Mouse (Mus musculus) neutrophil, adult 5-6 weeks (primary cell): ENCODE measurements at regions not wholly inside any gene's neighbourhood (a gene's known extent, or its start where the extent isn't known, plus 50 kb on each side); places are given as distances from the start of the nearest gene placed in this dataset.

Experiments
- ATAC-seq: fragments of 151-379, 151-347 bp; 2 replicates; pipeline ENCODE4 v1.8.0; 2017; ENCODE audit warnings: mild to moderate bottlenecking, moderate TSS enrichment; ENCODE audit not compliant: insufficient number of reproducible peaks, poor library complexity, low FRiP score, severe bottlenecking; ENCODE audit errors: extremely low read depth

DNA sequence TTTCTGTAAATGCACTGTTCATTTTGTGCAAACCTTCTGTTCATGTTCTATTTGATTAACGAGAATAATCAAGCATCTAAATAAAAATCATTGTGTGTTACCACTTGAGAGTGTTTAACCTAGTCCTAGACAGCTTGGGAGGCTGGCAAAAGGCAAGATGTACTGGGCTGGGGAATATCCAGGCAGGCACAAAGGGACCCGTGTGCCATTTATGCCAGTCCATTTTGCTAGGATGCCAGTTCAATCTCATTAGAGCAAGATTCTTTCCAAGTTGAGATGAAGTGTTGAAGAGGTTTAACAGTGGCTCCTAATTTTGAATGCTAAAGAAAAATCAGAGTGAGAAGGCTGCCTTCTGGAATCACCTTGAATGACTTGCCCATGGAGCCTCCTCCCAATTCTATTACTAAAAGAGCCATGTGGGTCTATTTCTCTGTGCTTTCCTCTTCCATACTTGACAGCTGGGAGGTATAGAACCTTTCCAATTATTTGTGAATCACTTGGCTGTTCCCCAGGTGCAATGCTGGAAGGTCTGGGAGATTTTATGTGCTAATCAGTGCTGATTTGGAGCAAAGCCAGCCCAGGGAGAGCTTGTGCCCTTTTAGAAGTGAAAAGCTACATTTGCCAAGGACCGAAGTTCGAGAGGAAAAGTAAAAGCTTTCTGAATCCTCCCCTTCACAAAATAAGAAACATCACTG is 618.9 kb upstream of the Agtr1b start:
- no peak for ATAC-seq

DNA sequence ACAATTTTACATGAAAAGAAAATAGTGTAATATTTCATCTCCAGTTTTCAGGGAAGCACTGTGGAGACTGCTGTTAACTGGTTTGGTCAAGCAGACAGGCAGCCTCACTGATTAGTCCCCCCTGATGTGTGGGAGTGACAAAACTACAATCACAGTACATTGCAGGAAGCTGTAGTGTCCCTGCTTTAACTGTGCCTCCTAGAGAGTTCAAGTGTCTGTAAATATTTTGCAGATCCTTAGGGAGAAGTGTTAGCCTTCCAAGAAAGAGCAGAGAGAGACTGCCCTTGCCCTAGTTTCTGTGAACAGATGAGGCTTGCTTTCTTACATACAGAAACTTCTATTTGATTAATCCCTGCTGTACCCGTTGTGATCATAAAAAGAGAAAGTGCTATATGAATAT is 617.2 kb upstream of the Agtr1b start:
- ATAC-seq = no peak

DNA sequence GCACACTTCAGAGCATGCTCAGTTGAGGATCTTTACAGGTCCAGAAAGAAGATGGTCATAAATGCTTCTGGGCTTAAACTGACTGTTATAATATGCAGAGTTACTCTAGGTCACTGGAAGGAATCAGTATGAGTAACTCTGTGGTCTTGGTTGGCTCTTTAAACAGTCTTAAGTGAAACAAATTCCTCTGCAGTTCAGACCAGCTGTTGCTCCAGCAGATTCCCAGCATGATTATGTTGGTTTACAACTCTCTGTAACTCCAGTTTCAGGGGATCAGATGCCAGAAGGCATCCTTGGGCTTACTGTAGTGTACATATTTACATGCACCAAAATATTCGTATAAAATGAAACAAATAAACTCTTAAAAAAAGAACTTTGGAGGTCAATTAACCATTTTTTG is 606.1 kb upstream of the Agtr1b start:
- no peak for ATAC-seq
